Mouse (Mus musculus) MN1 (cell line): ENCODE measurements around the gene Mvd.

Experiments
- DNase-seq: peaks from one replicate; pipeline ENCODE4 v3.0.0-alpha.2; 2016; ENCODE audit warnings: low spot score

The Mvd gene

GRCm38 (mm10) chr8:122443262-122444006, at the start of gene Mvd:
Gene Mvd, minus strand, starts transcription at chr8:122443422.
- peak; percentile 100 for DNase-seq

DNA sequence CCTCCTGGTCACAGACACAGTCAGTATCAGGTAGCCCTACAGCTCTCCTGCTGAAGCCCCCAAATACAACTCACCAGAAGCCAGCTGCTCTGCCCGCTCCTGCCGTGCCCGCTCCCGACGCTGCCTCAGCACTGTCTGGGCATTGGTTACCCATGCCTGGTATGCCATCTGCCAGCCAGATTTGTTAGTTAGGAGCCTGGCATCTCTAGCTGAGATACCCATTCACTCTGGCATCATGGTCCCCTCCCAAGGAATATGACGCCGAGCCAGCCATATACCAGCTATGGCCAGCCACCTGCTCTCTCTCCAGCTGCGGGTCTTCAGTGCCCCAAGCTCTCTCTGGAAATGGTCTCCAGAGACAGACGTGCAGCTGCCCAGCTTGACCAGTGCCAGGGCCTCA, 45.2 kb upstream of the Mvd start:
- no peak for DNase-seq

DNA sequence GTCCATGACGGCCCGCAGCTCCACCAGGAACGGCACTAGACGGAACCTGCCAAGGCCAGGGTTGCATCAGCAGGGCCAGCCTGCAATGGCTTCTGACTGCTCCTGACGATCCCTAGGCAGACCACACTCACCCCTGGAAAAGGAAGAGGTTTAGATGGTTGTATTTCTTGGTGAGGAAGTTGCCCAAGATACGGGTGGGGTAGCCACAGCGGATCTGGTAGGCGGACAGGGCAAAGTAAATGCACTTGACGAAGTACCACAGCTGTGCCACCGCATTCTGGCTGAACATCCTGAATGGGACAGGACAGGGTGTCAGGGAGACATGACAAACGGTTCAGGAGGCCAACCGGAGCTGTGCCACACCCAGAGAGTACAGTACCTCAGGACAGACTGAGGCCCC, 41.6 kb upstream of the Mvd start:
- no peak for DNase-seq

GRCm38 (mm10) chr8:122483877-122484276, 40.7 kb upstream of the Mvd start:
- no peak for DNase-seq

- DNase-seq, result no peak
Observed at GRCm38 (mm10) chr8:122482448-122482847, 39.2 kb upstream of the Mvd start.

GRCm38 (mm10) chr8:122475580-122476320, 32.5 kb upstream of the Mvd start, which contains the start of the genes Rnf166 and Ctu2:
Gene Rnf166, minus strand, starts transcription at chr8:122476064.
Gene Ctu2, plus strand, starts transcription at chr8:122476143.
- DNase-seq, result peak; percentile 98

- peak; percentile 83 for DNase-seq
Observed at GRCm38 (mm10) chr8:122474951-122475560, 31.8 kb upstream of the Mvd start.

DNA sequence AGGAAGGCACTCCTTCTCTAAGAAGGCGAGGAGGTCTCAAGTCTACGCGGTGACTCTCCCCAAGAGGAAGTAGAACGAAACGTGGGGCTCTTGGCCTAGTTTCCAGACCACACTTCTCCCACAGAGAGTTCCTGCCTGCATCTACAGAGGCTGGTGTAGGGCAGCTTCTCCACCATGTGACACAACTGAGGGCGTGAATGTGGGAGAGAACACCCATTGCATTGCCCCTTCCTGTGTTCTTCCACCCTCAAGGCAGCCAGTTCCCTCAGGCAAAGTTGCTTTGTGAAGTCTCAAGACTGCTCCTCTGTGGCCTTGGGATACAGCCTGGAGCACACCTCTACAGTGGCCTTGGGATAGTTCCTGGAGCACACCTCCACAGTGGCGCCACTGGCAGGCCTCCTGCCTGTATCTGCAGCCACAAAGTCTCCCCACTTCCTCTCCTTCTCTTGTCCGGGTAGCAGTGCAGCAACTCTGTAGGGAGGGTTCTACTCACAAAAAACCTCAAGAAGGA, 30.7 kb upstream of the Mvd start:
- DNase-seq, result no peak

DNA sequence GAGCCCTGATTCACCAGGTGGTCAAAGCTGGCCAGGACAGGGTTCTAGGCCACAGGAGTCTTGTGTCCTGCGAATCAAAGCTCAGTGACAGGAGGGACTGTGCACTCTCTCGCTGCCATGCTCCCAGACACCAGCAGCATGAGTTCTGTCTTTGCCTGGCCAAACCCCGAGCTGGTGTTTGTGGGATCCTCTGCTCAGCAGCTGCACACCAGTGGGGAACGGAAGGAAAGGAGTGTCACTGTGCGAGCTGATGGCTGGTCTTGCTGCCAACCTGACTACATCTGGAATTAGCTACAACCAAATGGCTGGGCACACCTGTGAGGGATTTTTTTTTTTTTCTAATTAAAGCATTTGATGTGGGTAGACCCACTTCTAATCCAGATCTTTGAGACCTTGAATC, 27.5 kb upstream of the Mvd start:
- DNase-seq, result no peak

DNA sequence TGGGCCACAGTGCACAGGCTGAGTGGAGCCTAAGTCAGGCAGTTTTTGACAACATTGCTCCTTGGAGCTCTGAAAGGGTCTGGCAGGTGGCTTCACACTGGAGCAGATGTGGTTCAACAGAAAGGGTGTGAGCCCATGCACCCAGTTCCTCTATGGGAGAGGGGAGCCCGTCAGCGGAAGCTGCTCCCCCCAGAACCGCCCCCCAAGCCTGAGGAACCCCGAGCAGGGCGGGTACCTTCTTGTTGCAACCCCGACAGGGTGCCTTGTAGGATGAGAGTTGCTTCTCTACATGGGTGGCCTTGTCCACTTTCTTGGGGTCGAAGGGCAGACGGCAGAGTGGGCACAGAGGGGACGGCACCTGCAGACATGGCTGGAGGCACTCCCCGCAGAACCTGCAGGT, 26.7 kb upstream of the Mvd start:
- DNase-seq, result no peak

- DNase-seq, result no peak
Observed at GRCm38 (mm10) chr8:122469407-122469806, 26.2 kb upstream of the Mvd start.

DNA sequence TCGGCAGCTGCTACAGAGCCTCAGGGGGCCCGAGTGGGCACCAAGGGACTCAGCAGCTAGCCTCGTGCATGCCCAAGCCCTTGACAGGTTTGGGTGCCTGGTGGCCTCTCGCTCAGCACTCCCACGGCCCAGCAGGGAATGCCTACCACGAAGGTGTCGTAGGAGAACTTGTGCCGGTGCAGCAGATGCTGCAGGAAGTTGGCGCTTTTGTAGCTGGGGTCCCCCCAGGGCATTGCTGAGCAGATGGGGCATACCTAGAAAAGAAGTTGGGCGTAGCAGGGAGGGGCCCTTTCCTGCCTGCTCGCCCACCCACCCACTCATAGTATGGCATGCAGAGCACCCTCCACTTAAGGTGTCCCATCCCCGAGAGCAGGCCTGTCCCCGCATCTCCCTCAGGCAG, 24.6 kb upstream of the Mvd start:
- DNase-seq, result no peak

DNA sequence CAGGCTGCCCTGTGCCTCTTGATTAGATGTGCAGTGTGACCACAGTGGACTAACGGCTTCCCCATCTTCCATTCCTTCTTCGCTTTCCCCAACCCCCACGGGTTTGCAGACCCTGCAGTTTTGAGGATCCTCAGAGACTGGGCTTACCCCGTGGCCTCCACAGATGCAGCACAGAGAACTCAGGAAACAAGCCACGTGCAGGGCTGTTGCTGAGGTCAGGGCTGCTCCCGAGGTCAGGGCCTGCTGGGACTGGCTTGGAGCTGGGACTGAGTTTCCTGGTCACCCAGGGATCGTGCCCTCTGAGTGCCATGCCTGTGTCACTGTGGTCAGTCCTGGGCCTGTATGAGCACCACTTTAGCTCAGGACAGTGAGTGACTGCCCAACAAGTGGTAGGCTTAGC, 21.8 kb upstream of the Mvd start:
- no peak for DNase-seq

DNA sequence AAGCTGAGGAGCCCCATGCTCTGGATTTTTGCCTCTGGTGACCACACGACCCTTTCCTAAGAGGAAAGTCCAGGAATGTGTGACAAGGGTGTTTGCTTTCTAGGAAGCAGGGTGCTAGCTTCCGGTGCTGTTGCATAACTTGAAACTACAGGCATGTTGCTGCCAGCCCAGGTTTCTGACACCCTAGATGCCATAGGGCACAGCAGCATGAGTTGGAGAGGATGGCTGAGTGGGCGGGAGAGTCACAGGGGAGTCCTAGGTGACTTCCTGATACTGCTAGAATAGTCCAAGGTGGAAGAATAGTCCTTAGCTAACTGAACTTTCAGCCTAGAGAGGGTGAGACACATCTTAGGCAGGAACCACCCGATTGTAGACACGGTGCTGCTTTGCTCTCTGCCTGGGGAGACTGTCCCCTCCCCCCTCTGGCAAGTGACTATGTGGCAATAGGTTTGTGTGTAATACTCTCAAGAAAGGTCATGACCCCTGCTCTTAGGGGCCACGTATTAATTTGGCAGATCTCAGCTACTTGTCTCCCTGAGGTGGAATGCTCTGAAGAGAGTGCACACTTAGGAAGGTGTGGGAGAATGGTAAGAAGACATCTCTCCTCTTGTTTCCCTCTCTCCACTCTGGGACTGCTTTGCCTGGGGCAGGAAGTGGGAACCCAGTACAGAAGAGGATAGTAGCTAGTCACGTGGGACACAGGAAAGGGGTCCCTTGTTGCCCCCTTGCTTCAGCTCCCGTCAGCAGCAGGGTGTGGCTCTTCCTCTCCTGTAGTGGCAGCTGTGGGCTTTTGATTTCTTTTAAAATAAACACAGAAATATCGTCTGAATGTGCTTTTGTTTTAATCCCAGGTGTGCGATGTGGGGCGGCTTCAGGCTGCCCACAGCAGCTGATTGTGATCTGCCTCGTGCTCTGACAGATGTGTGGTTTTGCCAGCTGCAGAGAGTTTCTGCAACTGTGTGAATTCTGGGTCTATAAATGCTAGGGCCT, 20.7 kb upstream of the Mvd start:
- no peak for DNase-seq

DNA sequence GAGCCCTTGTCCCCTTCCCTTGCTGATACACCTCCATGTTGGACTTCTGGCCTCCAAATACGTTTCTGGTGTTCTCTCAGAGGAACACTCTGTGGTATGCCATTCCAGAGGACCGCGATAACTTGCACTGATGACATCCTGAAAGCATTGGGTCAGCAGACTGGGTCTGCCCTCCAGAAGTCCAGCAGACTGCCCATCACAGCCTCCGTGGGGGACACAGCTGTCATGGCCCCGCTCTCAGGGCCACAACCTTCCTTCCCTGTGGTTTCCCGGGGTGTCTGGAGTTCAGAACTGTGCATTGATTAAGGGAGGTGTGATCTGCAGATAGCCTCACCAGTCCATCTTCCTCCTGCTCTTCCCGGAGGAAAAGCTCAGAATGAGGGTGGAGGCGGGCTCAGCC, 19.3 kb upstream of the Mvd start:
- DNase-seq, result no peak

DNA sequence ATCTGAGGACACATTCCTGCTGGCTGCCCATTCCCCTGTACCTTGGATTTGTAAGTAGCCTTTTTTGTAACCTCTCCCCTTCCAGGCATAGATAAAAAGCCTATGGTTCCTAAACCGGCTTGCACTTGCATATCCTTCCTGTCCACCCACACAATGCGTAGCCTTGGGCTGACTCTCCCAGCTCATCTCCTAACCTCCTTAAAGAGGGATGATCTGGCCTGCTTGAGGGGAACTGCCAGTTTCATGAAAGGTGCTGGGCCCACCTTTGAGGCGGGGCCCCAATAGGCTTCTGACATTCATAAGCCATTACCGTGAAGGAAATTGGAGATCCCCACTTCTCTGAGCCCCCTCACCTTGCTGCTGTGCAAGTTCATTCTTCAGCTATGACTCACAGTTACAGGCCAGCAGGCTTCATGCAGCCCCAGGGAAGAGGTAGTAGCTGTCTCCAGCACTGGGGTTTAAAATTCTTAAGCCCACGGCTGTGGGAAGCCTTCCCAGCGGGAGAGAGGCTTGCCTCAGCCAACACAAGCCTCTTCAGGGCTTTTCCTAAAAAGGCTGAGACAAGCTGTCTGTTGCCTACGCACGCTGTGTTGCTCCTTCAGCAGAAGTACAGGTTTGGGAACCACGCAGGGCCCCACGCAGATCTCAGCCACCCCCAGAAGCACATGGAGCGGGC, 18.4 kb upstream of the Mvd start:
- DNase-seq, result no peak

DNA sequence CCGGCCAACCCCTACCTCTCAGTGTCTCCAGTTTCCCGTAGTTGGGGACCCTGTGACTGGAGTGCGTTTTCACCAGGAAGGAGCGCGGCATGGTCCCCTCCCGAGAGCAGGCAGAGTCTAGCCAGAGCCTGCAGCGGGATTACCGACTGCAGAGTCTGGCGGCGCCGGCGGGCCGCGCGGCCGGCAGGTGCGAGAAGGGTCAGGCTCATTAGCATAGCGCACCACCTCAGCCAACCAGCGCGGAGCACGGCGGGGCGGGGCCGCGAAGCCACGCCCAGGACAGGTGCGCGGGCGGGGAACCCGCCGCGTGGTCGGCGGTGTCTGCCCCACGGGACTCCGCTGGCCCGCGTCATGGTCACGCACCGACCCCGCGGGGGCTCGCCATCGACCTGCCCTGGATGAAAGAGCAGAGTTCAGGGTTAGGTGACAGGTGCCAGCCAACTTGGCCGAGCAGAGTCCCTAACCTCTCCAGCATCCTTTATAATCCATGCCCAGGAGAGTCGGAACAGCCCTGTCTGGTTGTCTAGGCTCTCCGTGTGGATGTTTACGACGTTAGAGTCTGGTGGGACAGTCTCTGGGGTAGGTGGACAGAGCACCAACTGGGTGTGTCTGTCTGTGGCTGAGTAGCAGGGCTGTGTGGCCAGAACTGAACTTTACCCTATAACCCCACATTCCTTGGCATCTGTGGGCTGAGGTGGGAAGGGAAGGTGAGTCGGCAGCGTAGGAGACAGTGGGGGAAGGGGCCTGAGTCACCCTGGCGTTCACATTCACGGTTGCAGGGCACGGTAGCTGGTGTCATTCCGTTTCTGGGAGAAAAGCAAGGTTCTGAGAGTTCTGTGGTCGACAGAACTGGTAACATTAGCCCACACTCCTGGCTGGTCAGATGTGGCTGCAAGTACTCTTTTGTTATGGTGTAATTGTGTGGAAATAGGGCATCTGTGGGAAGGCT, 17.6 kb upstream of the Mvd start, which contains the start of gene Snai3:
Snai3 (minus strand) TSS at position 210 of the 949 bp plus-strand sequence.
- DNase-seq, result peak; percentile 82

DNA sequence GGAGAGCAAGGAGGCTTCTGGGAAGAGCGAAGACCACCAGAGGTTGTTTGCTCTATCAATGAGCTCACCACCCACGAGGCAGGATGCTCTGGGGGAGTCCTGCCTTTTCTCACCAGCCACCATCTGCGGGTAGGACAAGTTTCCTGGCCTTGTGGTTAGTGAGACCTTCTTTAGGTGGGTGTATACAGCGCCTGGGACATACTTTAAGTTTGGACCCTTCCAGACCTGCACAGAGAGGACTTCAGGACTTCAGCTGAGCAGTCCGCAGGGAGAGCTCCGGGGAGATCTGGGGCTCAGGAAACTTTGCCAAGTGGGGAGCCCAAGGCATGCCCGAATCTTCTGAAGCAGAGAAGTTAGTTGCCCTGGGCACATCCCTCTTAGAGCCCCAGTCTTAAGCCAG, 16.8 kb upstream of the Mvd start:
- no peak for DNase-seq

- DNase-seq, result peak; percentile 66
Observed at GRCm38 (mm10) chr8:122459218-122459900, 16.1 kb upstream of the Mvd start.
